Mouse (Mus musculus) Patski (cell line): ENCODE measurements around the gene Olfr248. TPM values are rescaled to one million over a fixed set of nuclear protein-coding genes. Genes with fewer than 3 reads are reported as not detected.
"Not testable (repeated sequence)": the region's sequence is repeated elsewhere in the genome, so short reads cannot be mapped to it uniquely, and the experiment has no call there.

Experiments
- ATAC-seq: fragments of 100-300 bp; one replicate; pipeline ENCODE4 v1.8.0; 2021
- CTCF ChIA-PET: fragments of 350-600 bp; sonication (Branson Sonifier 250); formaldehyde crosslinking; loops from one replicate; lab custom pipeline; 2022; ENCODE audit warnings: inconsistent platforms; lab: Charles Lee
- POLR2A ChIA-PET: fragments of 350-600 bp; sonication (Branson Sonifier 250); formaldehyde crosslinking; loops from one replicate; lab custom pipeline; 2022; ENCODE audit warnings: antibody characterized with exemption, inconsistent platforms; lab: Charles Lee
- DNase-seq: peaks from one replicate; pipeline ENCODE4 v3.0.0-alpha.2; 2011; ENCODE audit warnings: low read depth, low spot score
- H3K27me3 ChIP-seq: fragments of 371-371 bp; one replicate; pipeline ENCODE4 v1.5.1; 2021
- CTCF ChIP-seq: fragments of 100-300 bp; IDR thresholded peaks from one replicate; pipeline ENCODE4 v1.5.1; 2021
- in situ Hi-C: fragments of 300-500 bp; cut with MboI; formaldehyde crosslinking; loops from 3 replicates; pipeline ENCODE4 v1.11.1; 2018; ENCODE audit warnings: low pct_unique_long_range_greater_than_20kb, mixed read lengths
- polyA plus RNA-seq: library from polyadenylated mRNA; unstranded; gene quantifications from one replicate; pipeline ENCODE4 v1.2.3, GENCODE M21; 2021

The Olfr248 gene
- not detected for polyA plus RNA-seq

- DNase-seq (no peak), ATAC-seq (no peak)
- no peak for TF ChIP-seq CTCF
- ChIA-PET CTCF (no interaction called here), POLR2A (no interaction called here)
- in situ Hi-C loops = no loop called here
- no peaks in the 10 kb centered on the region for H3K27me3 ChIP-seq
These were observed at the start of gene Olfr248 for GRCm38 (mm10) chr1:174390746-174391145. Olfr248 (plus strand) TSS chr1:174391046.

- in situ Hi-C loops = loop anchor here (10.0 kb wide), 1 partner anchor 1119 kb away; no protein-coding TSS in a partner anchor
- ATAC-seq, CTCF ChIA-PET: not testable (repeated sequence)
These were observed 37.2 kb upstream of the Olfr248 start for GRCm38 (mm10) chr1:174353636-174354035.

GRCm38 (mm10) chr1:174354640-174355039, 36.2 kb upstream of the Olfr248 start:
- DNase-seq (no peak), ATAC-seq (no peak)
- ChIA-PET POLR2A (no interaction called here), CTCF (no interaction called here)
- no peak for TF ChIP-seq CTCF
- in situ Hi-C loops = loop anchor here (10.0 kb wide), 1 partner anchor 1120 kb away; no protein-coding TSS in a partner anchor
- H3K27me3 ChIP-seq = no peaks in the 10 kb centered on the region

More at GRCm38 (mm10) chr1:174353636-174354035, 37.2 kb upstream of the Olfr248 start:
- H3K27me3 ChIP-seq, POLR2A ChIA-PET, DNase-seq: not testable (repeated sequence)

- ChIA-PET POLR2A (no interaction called here), CTCF (no interaction called here)
- TF ChIP-seq CTCF = no peak
- in situ Hi-C loops = no loop called here
- ATAC-seq = no peak
- no peaks in the 10 kb centered on the region for H3K27me3 ChIP-seq
- DNase-seq = no peak
These were observed 25.9 kb upstream of the Olfr248 start, which contains the start of gene Olfr417 for GRCm38 (mm10) chr1:174364882-174365451. Olfr417 (plus strand) TSS chr1:174365122.

GRCm38 (mm10) chr1:174373799-174374198, 17.0 kb upstream of the Olfr248 start:
- CTCF ChIA-PET = no interaction called here

GRCm38 (mm10) chr1:174422959-174423358, 32.1 kb downstream of the Olfr248 start:
- ChIA-PET POLR2A (no interaction called here), CTCF (no interaction called here)
- H3K27me3 ChIP-seq = no peaks in the 10 kb centered on the region
- TF ChIP-seq CTCF = no peak
- DNase-seq (no peak), ATAC-seq (no peak)
- in situ Hi-C loops = no loop called here

More at GRCm38 (mm10) chr1:174373799-174374198, 17.0 kb upstream of the Olfr248 start:
- no peak for DNase-seq
- in situ Hi-C loops = no loop called here
- POLR2A ChIA-PET = no interaction called here
- no peaks in the 10 kb centered on the region for H3K27me3 ChIP-seq
- no peak for ATAC-seq
- TF ChIP-seq CTCF = no peak

- no peaks in the 10 kb centered on the region for H3K27me3 ChIP-seq
- DNase-seq (no peak), ATAC-seq (no peak)
- in situ Hi-C loops = no loop called here
- ChIA-PET POLR2A (no interaction called here), CTCF (no interaction called here)
- TF ChIP-seq CTCF = no peak
These were observed 32.9 kb downstream of the Olfr248 start, which contains the start of gene Olfr414 for GRCm38 (mm10) chr1:174423764-174424163. Olfr414 (plus strand) TSS chr1:174424064.

- in situ Hi-C loops = no loop called here
- CTCF ChIA-PET = no interaction called here
- H3K27me3 ChIP-seq = no peaks in the 10 kb centered on the region
- no peak for ATAC-seq
- DNase-seq = no peak
- POLR2A ChIA-PET = no interaction called here
- TF ChIP-seq CTCF = no peak
These were observed 35.5 kb downstream of the Olfr248 start for GRCm38 (mm10) chr1:174426180-174426986.

GRCm38 (mm10) chr1:174427402-174427801, 36.6 kb downstream of the Olfr248 start:
- TF ChIP-seq CTCF = no peak
- DNase-seq (no peak), ATAC-seq (no peak)
- H3K27me3 ChIP-seq = no peaks in the 10 kb centered on the region
- in situ Hi-C loops = no loop called here
- CTCF ChIA-PET = no interaction called here
- POLR2A ChIA-PET = no interaction called here

GRCm38 (mm10) chr1:174428407-174428806, 37.6 kb downstream of the Olfr248 start:
- H3K27me3 ChIP-seq = no peaks in the 10 kb centered on the region
- DNase-seq (no peak), ATAC-seq (no peak)
- TF ChIP-seq CTCF = no peak
- in situ Hi-C loops = no loop called here
- POLR2A ChIA-PET = no interaction called here
- CTCF ChIA-PET = no interaction called here

- CTCF ChIA-PET = no interaction called here
These were observed 43.3 kb downstream of the Olfr248 start for GRCm38 (mm10) chr1:174434121-174434520.

More at GRCm38 (mm10) chr1:174434121-174434520, 43.3 kb downstream of the Olfr248 start:
- DNase-seq (no peak), ATAC-seq (no peak)
- POLR2A ChIA-PET = no interaction called here
- no peaks in the 10 kb centered on the region for H3K27me3 ChIP-seq
- TF ChIP-seq CTCF = no peak
- in situ Hi-C loops = no loop called here

Other genes with a start within 250 kb of the Olfr248 start
- gene Olfr420, start 235.4 kb upstream of the Olfr248 start, polyA plus RNA-seq = not detected
- gene Spta1, start 218.3 kb upstream of the Olfr248 start, polyA plus RNA-seq = not detected
- not detected for gene Olfr419, start 139.0 kb upstream of the Olfr248 start, polyA plus RNA-seq
- not detected for gene Mptx1, start 60.5 kb upstream of the Olfr248 start, polyA plus RNA-seq
- gene Olfr417, start 25.9 kb upstream of the Olfr248 start, polyA plus RNA-seq = not detected
- gene Olfr414, start 33.0 kb downstream of the Olfr248 start, polyA plus RNA-seq = not detected
- gene Olfr220, start 51.0 kb downstream of the Olfr248 start, polyA plus RNA-seq = not detected
- gene Fmn2, start 110.8 kb downstream of the Olfr248 start, polyA plus RNA-seq = not detected